Mouse (Mus musculus): Measurements from ENCODE around the gene Tmem150b.

DNA sequence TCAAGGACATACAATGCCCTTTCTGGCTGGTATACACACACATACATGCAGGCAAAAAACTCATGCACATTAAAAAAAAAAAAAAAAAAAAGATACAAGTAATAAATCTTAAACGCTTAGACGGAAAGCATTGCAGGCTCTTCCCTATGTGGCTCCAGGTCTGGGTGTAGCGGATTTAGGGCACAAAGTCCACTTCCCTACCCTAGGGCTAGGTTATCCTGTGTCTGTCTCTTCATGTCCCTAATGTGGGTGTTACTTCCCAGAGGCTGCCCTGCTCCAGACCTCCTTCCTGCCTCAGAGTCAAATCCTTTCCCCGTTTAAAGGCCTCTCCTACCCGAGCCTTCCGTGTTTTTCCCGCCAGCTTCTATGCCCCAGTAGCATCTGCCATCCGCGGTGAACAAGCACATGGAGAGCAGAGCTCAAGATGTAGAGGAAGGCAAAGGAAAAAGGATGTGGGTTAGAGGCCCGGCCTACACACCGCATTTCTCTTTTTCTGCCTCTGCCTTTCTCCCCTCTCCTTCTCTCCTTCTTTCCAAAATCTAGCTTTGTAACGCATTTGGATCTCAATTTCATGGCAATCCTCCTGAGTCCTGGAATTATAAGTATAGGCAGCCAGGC is 50.8 kb downstream of the Tmem150b start:
- TF ChIP-seq POLR2A (IDR thresholded peaks at IDR 0.05; ENCODE audit: insufficient read depth, low read depth, low read length): no peak
- no peak for TF ChIP-seq CTCF (IDR thresholded peaks at IDR 0.05; ENCODE audit: insufficient read depth, low read depth, low read length)

Measured in olfactory bulb, adult 2 months (tissue).